Mouse (Mus musculus) embryo, embryonic 10 days (tissue): ENCODE measurements around the gene Vps26c.
"Not testable (repeated sequence)": the region's sequence is repeated elsewhere in the genome, so short reads cannot be mapped to it uniquely, and the experiment has no call there.

Experiments
- DNase-seq: peaks from one replicate; pipeline ENCODE4 v3.0.0-alpha.2; 2015; ENCODE audit warnings: low spot score

Vps26c gene

GRCm38 (mm10) chr16:94487341-94487740 is 39.3 kb downstream of the Vps26c start:
- no peak for DNase-seq

DNA sequence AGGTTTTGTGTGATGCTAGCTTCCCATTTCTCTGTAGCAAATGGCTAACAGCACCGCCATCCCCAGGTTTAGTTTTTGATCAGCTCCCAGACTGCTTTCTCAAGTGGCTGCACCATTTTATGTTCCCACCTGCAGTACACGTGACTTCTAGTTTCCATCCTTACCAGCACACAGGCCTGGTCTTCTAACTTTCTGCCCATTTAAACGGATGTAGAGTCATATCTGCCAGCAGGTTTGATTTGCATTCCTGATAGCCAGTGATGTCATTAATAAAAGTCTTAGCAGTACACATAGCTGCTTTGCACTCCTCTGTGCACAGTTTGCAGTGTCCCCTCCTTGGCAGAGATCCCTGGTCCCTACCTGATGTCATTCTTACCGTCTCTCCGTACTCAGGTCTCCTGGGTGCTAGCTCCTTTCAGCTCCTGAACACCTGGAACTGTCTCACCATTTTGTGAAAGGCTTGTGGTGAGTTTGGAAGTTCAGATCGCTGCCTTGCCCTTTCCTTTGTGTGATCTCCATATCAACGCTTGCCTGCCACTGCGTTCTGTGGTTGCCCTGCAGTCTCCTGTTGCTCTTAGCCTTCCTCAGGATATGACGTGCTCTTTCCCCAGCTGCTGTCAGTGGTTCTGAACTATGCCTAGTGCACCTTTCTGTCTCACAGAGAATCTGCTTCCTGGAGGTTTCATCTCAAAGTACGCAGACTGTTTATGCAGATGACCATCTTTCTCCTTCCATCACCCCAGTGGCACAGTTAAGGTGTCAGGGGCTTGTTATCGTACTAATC is 41.7 kb downstream of the Vps26c start:
- no peak for DNase-seq

GRCm38 (mm10) chr16:94473086-94473822 is 53.4 kb downstream of the Vps26c start:
- DNase-seq = no peak

- DNase-seq = no peak
Observed at GRCm38 (mm10) chr16:94472515-94472951, 54.1 kb downstream of the Vps26c start.

GRCm38 (mm10) chr16:94468391-94468790 is 58.2 kb downstream of the Vps26c start:
- DNase-seq = no peak

GRCm38 (mm10) chr16:94467337-94468055 is 59.1 kb downstream of the Vps26c start:
- no peak for DNase-seq

DNA sequence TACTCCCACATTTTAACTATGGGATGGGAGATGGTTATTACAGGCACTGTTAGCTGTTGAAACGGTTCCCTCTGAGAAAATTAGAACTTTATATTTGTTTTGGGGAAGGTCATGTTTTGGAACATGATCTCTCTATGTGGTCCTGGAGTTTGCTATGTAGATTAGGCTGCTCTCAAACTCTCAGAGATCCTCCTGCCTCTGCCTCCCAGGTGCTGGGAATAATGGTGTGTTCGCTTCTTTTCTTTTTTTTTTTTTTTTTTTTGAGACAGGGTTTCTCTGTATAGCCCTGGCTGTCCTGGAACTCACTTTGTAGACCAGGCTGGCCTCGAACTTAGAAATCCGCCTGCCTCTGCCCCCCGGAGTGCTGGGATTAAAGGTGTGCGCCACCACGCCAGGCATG is 60.3 kb downstream of the Vps26c start:
- not testable (repeated sequence) for DNase-seq

DNA sequence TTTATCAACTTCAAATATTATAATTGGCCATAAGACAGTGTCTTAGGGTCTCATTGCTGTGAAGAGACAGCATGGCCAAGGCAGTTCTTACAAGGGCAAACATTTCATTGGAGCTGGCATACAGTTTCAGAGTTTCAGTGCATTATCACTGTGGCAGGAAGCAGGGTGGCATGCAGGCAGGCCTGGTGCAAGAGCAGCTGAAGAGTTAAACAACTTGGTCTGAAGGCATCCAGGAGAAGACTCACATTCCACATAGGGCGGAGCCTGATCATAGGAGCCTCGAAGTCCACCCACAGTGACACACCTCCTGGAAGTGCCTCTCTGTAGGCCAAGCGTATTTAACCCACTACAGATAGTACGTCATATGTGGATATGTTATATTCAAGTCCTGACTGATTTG is 60.7 kb downstream of the Vps26c start:
- no peak for DNase-seq

DNA sequence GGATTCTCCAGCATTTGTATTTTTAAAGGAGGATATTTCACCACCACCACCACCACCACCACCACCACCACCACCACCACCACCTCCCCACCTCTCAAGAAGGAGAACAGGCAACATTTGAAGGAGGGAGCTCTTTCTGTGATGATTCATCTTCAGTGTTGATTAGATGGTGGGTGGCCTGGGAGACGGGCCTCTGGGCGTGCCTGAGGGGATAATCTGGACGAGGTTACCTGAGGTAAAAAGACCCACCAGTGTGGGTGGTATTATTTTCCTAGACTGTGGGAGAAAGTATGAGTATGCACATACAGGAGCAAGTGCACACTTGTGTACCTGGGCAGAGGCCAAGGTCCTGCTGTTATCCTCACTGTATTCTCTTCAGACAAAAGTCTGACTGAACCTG is 62.6 kb downstream of the Vps26c start:
- no peak for DNase-seq

GRCm38 (mm10) chr16:94454146-94454545 is 72.5 kb downstream of the Vps26c start:
- no peak for DNase-seq

GRCm38 (mm10) chr16:94452768-94453167 is 73.9 kb downstream of the Vps26c start:
- DNase-seq = no peak

GRCm38 (mm10) chr16:94451545-94452488 is 74.8 kb downstream of the Vps26c start:
- no peak for DNase-seq

- DNase-seq = no peak
Observed at GRCm38 (mm10) chr16:94449632-94450031, 77.0 kb downstream of the Vps26c start.

DNA sequence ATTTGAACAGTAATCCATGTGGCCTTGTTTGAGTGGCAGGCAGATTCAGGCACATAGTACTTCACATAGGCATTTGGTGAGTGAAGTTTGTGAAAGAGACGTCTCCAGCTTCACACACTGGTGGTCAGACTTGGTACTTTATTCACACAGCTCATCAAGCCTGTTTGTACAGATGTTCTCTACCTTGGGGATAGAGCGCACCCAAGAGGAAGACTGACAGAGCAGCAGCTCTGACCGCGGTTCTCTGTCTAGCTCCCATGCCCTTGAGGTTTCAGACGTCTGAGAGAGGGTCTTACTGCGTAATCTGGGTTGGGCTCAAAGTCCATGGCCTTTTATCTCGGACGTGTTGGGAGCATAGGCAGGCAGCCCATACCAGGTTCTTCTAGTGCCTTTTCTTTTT is 77.5 kb downstream of the Vps26c start:
- DNase-seq = no peak
